Mouse (Mus musculus) bone marrow macrophage, adult 2 months (primary cell): ENCODE measurements around the gene Fbxl18. TPM values are rescaled to one million over a fixed set of nuclear protein-coding genes. Genes with fewer than 3 reads are reported as not detected.
"Not testable (repeated sequence)": the region's sequence is repeated elsewhere in the genome, so short reads cannot be mapped to it uniquely, and the experiment has no call there.

Experiments
- H3K27ac ChIP-seq: 2 replicates; pipeline ENCODE4 v1.5.1; 2012; ENCODE audit warnings: low read depth, low read length; ENCODE audit not compliant: insufficient read depth
- H3K4me1 ChIP-seq: 2 replicates; pipeline ENCODE4 v1.6.1; 2012; ENCODE audit warnings: low read length; ENCODE audit not compliant: control insufficient read depth, insufficient read depth
- H3K4me3 ChIP-seq: 2 replicates; pipeline ENCODE4 v1.5.1; 2012; ENCODE audit warnings: mild to moderate bottlenecking, low read length, moderate library complexity; ENCODE audit not compliant: insufficient read depth
- CTCF ChIP-seq: IDR thresholded peaks from 2 replicates; pipeline ENCODE4 v1.5.1; 2012; ENCODE audit warnings: low read depth, mild to moderate bottlenecking, low read length, moderate library complexity
- POLR2A ChIP-seq: IDR thresholded peaks from 2 replicates; pipeline ENCODE4 v1.6.1; 2012; ENCODE audit warnings: mild to moderate bottlenecking, low read depth, low read length, borderline replicate concordance
- polyA plus RNA-seq: library from polyadenylated mRNA; stranded (reverse); fragments of >200 nt; gene quantifications from 2 replicates; pipeline ENCODE4 v1.2.4, GENCODE M21; 2012; ENCODE audit not compliant: missing spikeins, insufficient read depth, insufficient read length

Gene Fbxl18
- polyA plus RNA-seq, 1 experiment: 12.5 TPM

DNA sequence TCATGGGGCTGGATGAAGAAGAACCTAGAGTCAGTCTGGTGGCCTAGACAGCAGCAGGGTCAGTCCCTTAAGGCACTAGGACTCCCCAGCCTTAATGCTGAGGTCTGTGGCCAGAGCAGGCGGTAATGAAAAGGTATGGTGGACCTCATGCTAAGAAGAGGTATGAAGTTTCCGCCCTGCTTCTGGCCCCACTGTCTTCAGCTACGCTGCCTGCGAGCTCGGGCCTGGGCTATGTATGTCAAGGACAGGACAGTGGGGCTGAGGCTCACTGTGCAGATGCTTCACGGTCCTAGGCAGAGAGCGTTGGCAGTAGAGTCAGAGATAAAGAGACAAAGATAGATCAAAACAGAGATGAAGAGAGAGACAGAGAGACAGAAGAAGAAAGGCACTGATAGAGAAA lies 46.3 kb downstream of the Fbxl18 start:
- Histone ChIP-seq H3K4me3 (no peak overlapping the region), H3K27ac (no peak overlapping the region), H3K4me1 (no peaks in the 10 kb centered on the region)
- TF ChIP-seq CTCF (no peak), POLR2A (no peak)

DNA sequence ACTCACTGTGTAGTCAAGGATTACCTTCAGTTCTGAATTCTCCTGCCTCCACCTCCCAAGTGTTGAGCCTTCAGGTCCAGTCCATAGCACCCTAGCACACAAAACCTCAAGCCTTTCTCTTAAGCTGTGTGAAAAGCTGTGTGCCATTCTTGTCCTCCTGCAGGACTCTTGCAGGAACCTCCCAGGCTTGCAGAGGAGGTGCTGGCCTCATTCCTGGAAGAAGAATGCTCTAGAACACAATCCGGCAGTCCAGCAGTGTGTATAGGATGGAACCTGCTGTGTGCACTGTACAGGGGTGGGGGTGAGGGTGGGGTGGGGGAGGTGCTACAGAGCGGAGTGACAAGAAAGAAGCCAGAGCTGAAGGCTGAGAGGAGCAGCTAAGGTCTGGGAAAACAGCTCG lies 47.1 kb downstream of the Fbxl18 start:
- Histone ChIP-seq H3K4me3 (no peak overlapping the region), H3K27ac (no peak overlapping the region), H3K4me1 (no peaks in the 10 kb centered on the region)
- TF ChIP-seq CTCF (no peak), POLR2A (no peak)

DNA sequence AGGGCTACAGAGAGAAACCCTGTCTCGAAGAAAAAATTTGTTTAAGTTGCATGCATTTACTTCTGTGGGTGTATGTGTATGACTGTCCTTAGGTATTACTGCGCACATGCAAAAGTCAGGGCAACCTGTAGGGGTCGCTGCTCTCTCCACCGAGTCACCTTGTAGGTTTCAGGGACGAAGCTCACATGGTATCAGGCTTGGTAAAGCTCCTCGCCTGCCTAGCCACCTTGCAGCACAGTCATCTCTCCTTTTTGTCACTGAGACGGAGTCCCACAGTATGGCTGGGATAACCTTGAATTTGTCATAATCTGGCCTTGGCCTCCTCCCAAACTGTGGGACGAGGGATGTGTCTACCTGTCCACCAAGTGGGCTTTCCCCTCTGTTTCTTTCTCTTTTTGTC lies 50.8 kb downstream of the Fbxl18 start:
- H3K4me1 ChIP-seq: peaks cover 11% of the 10 kb centered on the region
- no peak overlapping the region for H3K4me3 ChIP-seq
- no peak overlapping the region for H3K27ac ChIP-seq
- TF ChIP-seq POLR2A (no peak), CTCF (peak; percentile 61)

DNA sequence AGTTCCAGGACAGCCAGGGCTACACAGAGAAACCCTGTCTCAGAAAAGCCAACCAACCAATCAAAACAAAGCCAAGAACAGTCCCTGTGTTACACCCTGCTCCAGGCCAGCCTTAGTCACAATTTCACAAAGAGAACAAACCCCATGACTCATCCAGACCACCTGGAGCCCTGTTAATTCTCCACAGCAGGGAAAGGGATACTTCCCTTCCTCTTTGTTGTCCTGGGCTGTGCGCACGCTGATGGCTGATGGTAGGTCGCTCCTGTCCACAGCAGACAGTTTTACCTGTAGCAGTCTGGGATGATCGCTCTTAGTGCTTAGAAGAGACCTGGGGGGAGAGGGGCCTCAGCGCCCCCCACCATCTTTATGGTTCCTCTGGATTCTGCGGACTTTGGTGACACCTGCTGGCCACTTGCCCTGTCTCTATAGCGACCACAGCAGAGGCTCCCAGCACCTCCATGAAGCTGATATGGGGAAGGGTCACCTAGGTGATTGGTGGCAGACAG lies 53.0 kb downstream of the Fbxl18 start:
- Histone ChIP-seq H3K4me1 (peaks cover 11% of the 10 kb centered on the region), H3K27ac (no peak overlapping the region), H3K4me3 (no peak overlapping the region)
- TF ChIP-seq POLR2A (no peak), CTCF (peak; percentile 88)

DNA sequence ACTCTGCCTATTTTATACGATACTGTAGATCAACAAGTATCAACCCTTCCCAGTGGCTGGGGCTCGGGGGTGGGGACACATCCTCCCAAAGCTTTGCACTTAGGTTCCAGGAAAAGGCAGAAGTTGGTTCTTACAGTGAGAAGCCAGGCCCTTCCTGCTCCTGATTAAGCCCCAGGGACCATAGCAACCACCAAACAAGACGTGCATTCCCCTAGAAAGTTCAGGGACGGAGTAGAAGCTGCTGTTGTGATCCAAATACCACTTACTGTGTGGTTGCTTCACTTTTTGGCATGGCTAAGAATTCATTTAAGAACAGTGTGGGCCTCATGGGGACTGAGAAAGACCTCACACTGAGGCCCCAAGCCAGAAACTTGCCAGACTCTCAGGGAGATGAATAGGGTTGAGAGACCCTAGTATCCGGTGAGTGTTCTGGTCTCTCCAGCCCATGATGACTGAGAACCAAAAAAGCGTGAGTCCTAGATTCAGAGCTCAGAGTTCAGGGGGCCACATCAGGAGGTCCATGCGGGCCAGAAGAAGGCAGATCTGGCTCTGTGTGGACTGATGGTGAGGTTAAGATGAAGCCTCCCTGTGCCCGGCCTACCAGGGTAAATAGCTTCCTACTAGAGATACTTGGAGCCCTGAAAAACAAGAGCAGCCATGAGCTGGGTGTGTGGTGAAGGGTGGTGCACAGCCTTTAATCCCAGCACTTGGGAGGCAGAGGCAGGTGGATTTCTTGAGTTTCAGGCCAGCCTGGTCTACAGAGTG lies 53.7 kb downstream of the Fbxl18 start:
- Histone ChIP-seq H3K27ac (no peak overlapping the region), H3K4me3 (no peak overlapping the region), H3K4me1 (peaks cover 11% of the 10 kb centered on the region)
- TF ChIP-seq POLR2A: no peak
- no peak for TF ChIP-seq CTCF

DNA sequence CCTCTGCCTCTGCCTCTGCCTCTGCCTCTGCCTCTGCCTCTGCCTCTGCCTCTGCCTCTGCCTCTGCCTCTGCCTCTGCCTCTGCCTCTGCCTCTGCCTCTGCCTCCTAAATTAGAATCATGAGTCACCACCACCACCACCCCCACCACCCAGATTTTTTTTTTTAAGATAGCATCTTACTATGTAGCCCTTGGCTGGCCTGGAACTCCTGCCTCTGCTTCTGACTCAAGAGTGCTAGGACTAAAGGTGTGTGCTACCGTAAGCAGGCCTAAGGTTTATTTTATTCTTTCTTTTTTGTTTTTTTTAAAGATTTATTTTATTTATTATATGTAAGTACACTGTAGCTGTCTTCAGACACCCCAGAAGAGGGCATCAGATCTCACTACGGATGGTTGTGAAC lies 57.8 kb downstream of the Fbxl18 start:
- H3K4me1 ChIP-seq: peaks cover 11% of the 10 kb centered on the region

DNA sequence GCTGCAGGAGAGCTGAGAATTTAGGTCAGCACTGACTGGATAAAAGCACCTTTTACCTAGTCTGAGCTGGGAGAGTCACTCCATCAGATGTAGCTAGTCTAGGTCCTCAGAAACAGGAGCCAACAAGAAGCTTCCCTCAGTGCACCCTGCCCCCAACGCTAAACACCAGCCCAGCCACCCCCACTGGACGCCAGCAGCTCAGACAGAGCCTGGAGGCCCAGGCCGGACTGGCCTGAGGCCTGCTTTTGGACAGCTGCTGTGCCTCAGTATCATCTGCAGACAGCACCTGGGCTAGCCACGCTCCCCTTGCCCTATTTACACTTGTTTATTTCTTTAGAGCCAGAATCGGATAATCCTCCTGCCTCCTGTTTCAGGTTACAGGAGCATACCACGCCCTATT lies 58.3 kb downstream of the Fbxl18 start:
- Histone ChIP-seq H3K4me1 (peaks cover 8% of the 10 kb centered on the region), H3K4me3 (no peak overlapping the region), H3K27ac (no peak overlapping the region)
- TF ChIP-seq CTCF (no peak), POLR2A (no peak)

More for the DNA sequence above, 57.8 kb downstream of the Fbxl18 start:
- H3K27ac ChIP-seq, H3K4me3 ChIP-seq: not testable (repeated sequence)

DNA sequence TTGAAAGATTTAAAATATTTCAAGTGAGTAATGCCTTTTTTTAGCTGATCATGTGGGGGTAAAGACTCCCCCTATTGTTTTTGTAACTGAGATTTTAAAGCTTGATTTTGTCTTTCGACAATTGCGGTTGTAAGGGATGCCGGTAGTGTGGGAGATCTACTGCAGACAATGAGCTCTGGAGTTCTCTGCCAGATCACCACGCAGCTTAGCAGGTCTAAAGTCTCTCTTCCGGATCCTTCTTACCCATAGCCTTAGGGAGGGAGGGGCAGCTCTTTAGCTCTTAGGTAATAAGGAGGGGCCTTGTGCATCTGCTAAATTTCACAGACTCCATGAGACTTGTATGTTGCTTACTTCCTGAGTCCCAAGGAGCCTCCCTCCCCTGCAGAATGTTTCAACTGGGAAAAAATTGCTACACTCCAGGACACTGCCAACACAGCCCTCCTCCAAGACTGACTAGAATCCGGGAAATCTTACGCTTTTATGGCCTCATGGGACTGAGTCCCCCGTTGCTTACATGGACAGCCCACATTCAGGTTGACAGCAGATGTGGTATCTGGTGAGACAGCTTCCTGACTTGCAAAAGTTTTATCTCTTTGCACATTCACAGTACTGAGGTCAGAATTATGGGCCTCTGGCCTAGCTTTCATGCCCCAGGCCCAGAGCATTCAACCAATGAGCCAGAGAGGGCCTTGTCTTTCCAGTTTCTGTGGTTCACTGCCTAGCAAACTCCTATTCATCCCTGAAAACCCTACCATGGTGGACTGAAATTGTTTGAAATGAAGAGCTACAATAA lies 61.4 kb downstream of the Fbxl18 start:
- no peak overlapping the region for H3K4me3 ChIP-seq
- H3K27ac ChIP-seq: no peak overlapping the region
- no peaks in the 10 kb centered on the region for H3K4me1 ChIP-seq
- no peak for TF ChIP-seq POLR2A
- no peak for TF ChIP-seq CTCF

DNA sequence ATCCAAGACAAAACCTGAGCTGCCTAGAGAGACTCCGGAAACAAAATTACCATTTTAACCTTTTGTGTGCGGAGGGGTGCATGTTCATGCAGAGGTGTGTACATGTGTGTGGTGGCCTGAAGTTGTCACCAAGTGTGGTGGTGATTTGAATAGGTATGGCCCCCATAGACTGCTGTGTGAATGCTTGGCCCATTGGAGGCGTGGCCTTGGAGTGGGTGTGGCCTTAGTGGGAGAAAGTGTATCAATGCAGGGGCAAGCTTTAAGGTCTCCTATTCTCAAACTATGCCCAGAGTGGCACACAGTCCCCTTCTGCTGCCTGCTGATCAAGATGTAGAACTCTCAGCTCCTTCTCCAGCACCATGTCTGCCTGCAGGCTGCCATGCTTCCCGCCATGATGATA lies 69.1 kb downstream of the Fbxl18 start:
- peaks cover 10% of the 10 kb centered on the region for H3K4me1 ChIP-seq
- TF ChIP-seq CTCF: no peak
- no peak for TF ChIP-seq POLR2A
- no peak overlapping the region for H3K4me3 ChIP-seq
- H3K27ac ChIP-seq: no peak overlapping the region

DNA sequence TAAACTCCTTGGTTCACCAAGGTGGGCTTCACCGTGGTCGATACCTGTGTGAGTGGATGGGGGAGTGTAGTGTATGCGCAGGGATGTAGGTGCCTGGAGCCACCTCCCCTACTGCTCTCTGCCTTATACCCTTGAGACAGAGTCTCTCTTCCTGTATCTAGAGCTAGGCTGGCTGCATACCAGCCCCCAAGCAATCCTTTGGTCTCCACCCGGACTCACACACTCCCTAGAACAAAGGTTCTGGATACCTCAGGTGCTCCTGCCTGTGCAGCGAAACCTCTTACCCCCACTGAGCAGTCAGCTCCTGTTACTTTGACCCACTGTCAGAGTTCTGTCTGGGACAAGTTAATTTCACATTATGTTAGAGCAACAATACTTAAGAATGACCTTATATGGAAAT lies 69.6 kb downstream of the Fbxl18 start:
- H3K4me3 ChIP-seq: no peak overlapping the region
- H3K4me1 ChIP-seq: peaks cover 10% of the 10 kb centered on the region
- H3K27ac ChIP-seq: no peak overlapping the region
- no peak for TF ChIP-seq CTCF
- TF ChIP-seq POLR2A: no peak

DNA sequence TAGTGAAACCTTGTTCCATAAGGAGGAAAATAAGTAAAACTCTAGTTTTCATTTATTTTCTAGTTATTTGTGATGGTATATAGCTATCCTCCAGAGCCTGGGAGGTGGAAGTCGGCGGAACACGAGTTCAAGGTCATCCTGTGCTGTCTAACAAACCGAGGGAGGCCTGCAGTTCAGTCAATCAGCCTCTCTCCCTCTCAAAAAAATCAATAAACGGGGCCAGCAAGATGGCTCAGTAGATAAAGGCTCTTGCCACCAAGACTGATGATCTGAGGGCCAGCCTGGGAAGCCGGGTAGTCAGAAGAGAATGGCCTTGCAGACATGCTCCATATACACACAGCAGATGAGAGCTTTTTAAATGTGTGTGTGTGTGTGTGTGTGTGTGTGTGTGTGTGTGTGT lies 71.1 kb downstream of the Fbxl18 start:
- Histone ChIP-seq H3K27ac (peak overlapping the region; percentile 100), H3K4me3 (peak overlapping the region; percentile 85; the same call in 1 of the 2 replicates), H3K4me1 (peaks cover 10% of the 10 kb centered on the region)
- TF ChIP-seq CTCF (no peak), POLR2A (no peak)
